Mouse (Mus musculus): ENCODE measurements around the gene Sowahc.

- no peak for TF ChIP-seq CTCF (IDR thresholded peaks at IDR 0.05; ENCODE audit: insufficient read depth, low read length)
- TF ChIP-seq POLR2A (IDR thresholded peaks at IDR 0.05; ENCODE audit: borderline replicate concordance, extremely low read depth, low read depth, low read length): no peak
These were observed 49.2 kb upstream of the Sowahc start for GRCm38 (mm10) chr10:59172539-59172938.
